Mouse (Mus musculus): ENCODE results near the gene Gm49373. TPM values are rescaled to one million over a fixed set of nuclear protein-coding genes. Genes with fewer than 3 reads are reported as not detected.

Gene Gm49373
- polyA plus RNA-seq, 1 experiment from 2014 or later = 0.84 TPM

- Histone ChIP-seq H3K9ac (replicated peaks; ENCODE audit: low read length) (peak overlapping the region; percentile 51), H3K27ac (ENCODE audit: low read length) (no peak overlapping the region), H3K4me2 (replicated peaks; ENCODE audit: low read depth, low read length) (peak overlapping the region; percentile 90), H3K27me3 (ENCODE audit: insufficient read depth, low read length) (peaks cover 47% of the 10 kb centered on the region), H3K36me3 (ENCODE audit: insufficient read depth, low read length) (no peaks in the 10 kb centered on the region), H3K4me1 (ENCODE audit: insufficient read depth, low read length) (peaks cover 51% of the 10 kb centered on the region), H3K9me3 (ENCODE audit: low read length) (no peaks in the 10 kb centered on the region), H3K4me3 (ENCODE audit: low read length) (peak overlapping the region; percentile 57)
- peak; percentile 39 for ATAC-seq (ENCODE audit: low FRiP score, low TSS enrichment)
- under 1% methylated on average over 36 of the region's 36 CpGs for WGBS
Observed at GRCm38 (mm10) chr9:21031251-21031895, 41.5 kb downstream of the Gm49373 start.

- WGBS = under 1% methylated on average over 13 of the region's 13 CpGs
- Histone ChIP-seq H3K4me3 (ENCODE audit: low read length) (peak overlapping the region; percentile 57), H3K27ac (ENCODE audit: low read length) (no peak overlapping the region), H3K9me3 (ENCODE audit: low read length) (no peaks in the 10 kb centered on the region), H3K4me2 (replicated peaks; ENCODE audit: low read depth, low read length) (peak overlapping the region; percentile 90), H3K9ac (replicated peaks; ENCODE audit: low read length) (peak overlapping the region; percentile 51; the same call in 1 of the 2 replicates), H3K4me1 (ENCODE audit: insufficient read depth, low read length) (peaks cover 47% of the 10 kb centered on the region), H3K36me3 (ENCODE audit: insufficient read depth, low read length) (no peaks in the 10 kb centered on the region), H3K27me3 (ENCODE audit: insufficient read depth, low read length) (peaks cover 41% of the 10 kb centered on the region)
- peak; percentile 63; the same call in 1 of the 2 replicates for ATAC-seq (ENCODE audit: low FRiP score, low TSS enrichment)
Observed at GRCm38 (mm10) chr9:21030781-21031250, 42.1 kb downstream of the Gm49373 start.

- peaks cover 34% of the 10 kb centered on the region for H3K27me3 ChIP-seq (ENCODE audit: insufficient read depth, low read length)
- peaks cover 44% of the 10 kb centered on the region for H3K4me1 ChIP-seq (ENCODE audit: insufficient read depth, low read length)
- WGBS = 27% methylated on average over 22 of the region's 22 CpGs
- H3K9me3 ChIP-seq (ENCODE audit: low read length) = no peaks in the 10 kb centered on the region
- H3K9ac ChIP-seq (replicated peaks; ENCODE audit: low read length) = no peak overlapping the region
- no peaks in the 10 kb centered on the region for H3K36me3 ChIP-seq (ENCODE audit: insufficient read depth, low read length)
- no peak for ATAC-seq (ENCODE audit: low FRiP score, low TSS enrichment)
- peak overlapping the region; percentile 90 for H3K4me2 ChIP-seq (replicated peaks; ENCODE audit: low read depth, low read length)
- no peak overlapping the region for H3K27ac ChIP-seq (ENCODE audit: low read length)
- peak overlapping the region; percentile 57 for H3K4me3 ChIP-seq (ENCODE audit: low read length)
Observed at GRCm38 (mm10) chr9:21030055-21030600, 42.8 kb downstream of the Gm49373 start.

DNA sequence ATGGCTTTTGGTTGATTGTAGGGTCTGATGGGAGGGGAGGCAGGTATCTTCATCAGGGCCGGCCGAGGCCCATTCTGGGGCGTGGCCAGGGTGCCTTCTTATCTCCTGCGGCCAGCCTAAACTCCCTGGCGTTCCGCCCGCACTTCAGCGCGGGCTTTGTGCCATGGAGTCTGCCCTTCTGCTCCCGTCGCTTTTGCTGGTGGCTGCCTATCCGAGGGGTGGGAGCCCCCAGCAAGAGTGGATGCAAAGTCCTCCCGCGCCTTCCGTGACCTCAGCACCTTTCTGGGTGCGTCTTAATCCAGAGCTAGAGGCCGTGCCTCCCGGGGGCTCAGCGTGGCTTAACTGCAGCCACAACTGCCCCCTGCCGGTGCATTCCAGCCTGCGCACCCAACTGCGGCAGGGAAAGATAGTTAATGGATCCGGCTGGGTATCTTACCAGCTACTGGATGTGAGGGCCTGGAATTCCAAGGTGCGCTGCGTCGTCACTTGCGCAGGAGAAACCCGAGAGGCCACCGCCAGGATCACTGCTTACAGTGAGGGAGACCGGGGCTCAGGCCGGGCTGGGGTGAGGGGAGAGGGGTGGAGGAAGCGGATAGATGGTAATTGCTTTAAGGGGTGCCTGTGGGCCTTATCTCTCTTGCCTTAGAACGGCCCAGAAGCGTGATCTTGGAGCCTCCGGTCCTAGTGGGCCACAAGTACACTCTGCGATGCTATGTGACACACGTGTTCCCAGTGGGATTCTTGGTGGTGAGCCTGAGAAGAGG, 43.4 kb downstream of the Gm49373 start, which contains the start of gene Icam4:
Gene Icam4 (plus strand): TSS at position 83 of the 764 bp plus-strand sequence.
- Histone ChIP-seq H3K4me1 (ENCODE audit: insufficient read depth, low read length) (peaks cover 38% of the 10 kb centered on the region), H3K9ac (replicated peaks; ENCODE audit: low read length) (peak within 1 kb of the TSS; percentile 39), H3K27ac (ENCODE audit: low read length) (no peak within 1 kb of the TSS), H3K27me3 (ENCODE audit: insufficient read depth, low read length) (peaks cover 28% of the 10 kb centered on the region), H3K9me3 (ENCODE audit: low read length) (no peaks in the 10 kb centered on the region), H3K4me2 (replicated peaks; ENCODE audit: low read depth, low read length) (peak within 1 kb of the TSS; percentile 90), H3K36me3 (ENCODE audit: insufficient read depth, low read length) (no peaks in the 10 kb centered on the region), H3K4me3 (ENCODE audit: low read length) (peak within 1 kb of the TSS; percentile 24)
- WGBS = 2% methylated on average over 37 of the region's 37 CpGs
- peak; percentile 9; the same call in 1 of the 2 replicates for ATAC-seq (ENCODE audit: low FRiP score, low TSS enrichment)

DNA sequence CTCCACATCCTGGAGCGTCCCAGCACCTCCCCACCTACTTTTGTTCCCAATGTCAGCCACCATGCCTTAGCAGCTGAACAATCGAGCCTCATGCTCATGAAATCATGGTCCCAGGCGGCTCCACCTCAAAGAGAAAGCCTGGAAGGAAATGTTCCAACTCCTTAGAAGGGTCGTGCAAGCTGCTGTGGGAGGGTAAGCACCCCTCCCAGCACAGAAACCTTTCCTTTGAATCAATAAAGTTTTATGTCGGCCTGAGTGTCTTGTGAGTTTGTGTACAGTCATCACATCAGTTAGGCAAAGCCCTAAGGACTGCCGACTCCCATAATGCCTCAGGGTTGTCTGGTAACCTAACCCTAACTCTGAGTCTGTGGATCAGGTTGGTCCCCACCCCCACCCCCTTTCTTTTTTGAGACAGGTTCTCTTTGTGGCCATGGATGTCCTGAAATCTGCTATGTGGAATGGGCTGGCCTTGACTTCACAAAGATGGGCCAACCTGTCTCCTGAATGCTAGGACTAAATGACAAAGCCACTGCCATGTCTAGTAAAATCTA, 44.3 kb downstream of the Gm49373 start:
- peaks cover 35% of the 10 kb centered on the region for H3K4me1 ChIP-seq (ENCODE audit: insufficient read depth, low read length)

GRCm38 (mm10) chr9:21027774-21028290, 45.1 kb downstream of the Gm49373 start:
- ATAC-seq (ENCODE audit: low FRiP score, low TSS enrichment) = no peak
- H3K4me1 ChIP-seq (ENCODE audit: insufficient read depth, low read length) = peaks cover 28% of the 10 kb centered on the region

More for the DNA sequence above, 44.3 kb downstream of the Gm49373 start:
- 63% methylated on average over 6 of the region's 6 CpGs for WGBS
- Histone ChIP-seq H3K4me3 (ENCODE audit: low read length) (no peak overlapping the region), H3K9ac (replicated peaks; ENCODE audit: low read length) (no peak overlapping the region), H3K27ac (ENCODE audit: low read length) (no peak overlapping the region), H3K36me3 (ENCODE audit: insufficient read depth, low read length) (no peaks in the 10 kb centered on the region), H3K27me3 (ENCODE audit: insufficient read depth, low read length) (peaks cover 22% of the 10 kb centered on the region), H3K9me3 (ENCODE audit: low read length) (no peaks in the 10 kb centered on the region), H3K4me2 (replicated peaks; ENCODE audit: low read depth, low read length) (no peak overlapping the region)
- ATAC-seq (ENCODE audit: low FRiP score, low TSS enrichment) = no peak

DNA sequence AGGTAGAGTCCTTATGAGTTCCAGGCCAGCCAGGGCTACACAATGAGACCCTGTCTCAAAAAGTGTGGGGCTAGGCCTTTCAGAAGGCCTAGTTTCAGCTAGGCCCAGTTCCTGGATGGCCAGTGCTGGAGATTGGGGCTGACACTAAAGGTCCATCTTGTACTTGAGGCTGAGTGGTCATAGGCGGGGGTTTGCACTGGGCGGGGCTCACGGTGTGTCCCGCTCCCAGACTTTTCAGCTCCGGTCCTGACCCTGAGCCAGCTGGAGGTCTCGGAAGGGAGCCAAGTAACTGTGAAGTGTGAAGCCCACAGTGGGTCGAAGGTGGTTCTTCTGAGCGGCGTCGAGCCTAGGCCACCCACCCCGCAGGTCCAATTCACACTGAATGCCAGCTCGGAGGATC, 46.0 kb downstream of the Gm49373 start:
- H3K4me1 ChIP-seq (ENCODE audit: insufficient read depth, low read length) = peaks cover 19% of the 10 kb centered on the region
- H3K4me3 ChIP-seq (ENCODE audit: low read length) = no peak overlapping the region
- H3K27me3 ChIP-seq (ENCODE audit: insufficient read depth, low read length) = peaks cover 6% of the 10 kb centered on the region
- H3K36me3 ChIP-seq (ENCODE audit: insufficient read depth, low read length) = no peaks in the 10 kb centered on the region
- peak overlapping the region; percentile 19; the same call in 1 of the 2 replicates for H3K9ac ChIP-seq (replicated peaks; ENCODE audit: low read length)
- no peak overlapping the region for H3K27ac ChIP-seq (ENCODE audit: low read length)
- WGBS = 75% methylated on average over 12 of the region's 12 CpGs
- ATAC-seq (ENCODE audit: low FRiP score, low TSS enrichment) = no peak
- H3K9me3 ChIP-seq (ENCODE audit: low read length) = no peaks in the 10 kb centered on the region
- no peak overlapping the region for H3K4me2 ChIP-seq (replicated peaks; ENCODE audit: low read depth, low read length)

More at GRCm38 (mm10) chr9:21027774-21028290, 45.1 kb downstream of the Gm49373 start:
- Histone ChIP-seq H3K9me3 (ENCODE audit: low read length) (no peaks in the 10 kb centered on the region), H3K9ac (replicated peaks; ENCODE audit: low read length) (no peak overlapping the region), H3K27ac (ENCODE audit: low read length) (no peak overlapping the region), H3K27me3 (ENCODE audit: insufficient read depth, low read length) (peaks cover 15% of the 10 kb centered on the region), H3K4me3 (ENCODE audit: low read length) (no peak overlapping the region), H3K4me2 (replicated peaks; ENCODE audit: low read depth, low read length) (no peak overlapping the region), H3K36me3 (ENCODE audit: insufficient read depth, low read length) (no peaks in the 10 kb centered on the region)
- 58% methylated on average over 8 of the region's 8 CpGs for WGBS

DNA sequence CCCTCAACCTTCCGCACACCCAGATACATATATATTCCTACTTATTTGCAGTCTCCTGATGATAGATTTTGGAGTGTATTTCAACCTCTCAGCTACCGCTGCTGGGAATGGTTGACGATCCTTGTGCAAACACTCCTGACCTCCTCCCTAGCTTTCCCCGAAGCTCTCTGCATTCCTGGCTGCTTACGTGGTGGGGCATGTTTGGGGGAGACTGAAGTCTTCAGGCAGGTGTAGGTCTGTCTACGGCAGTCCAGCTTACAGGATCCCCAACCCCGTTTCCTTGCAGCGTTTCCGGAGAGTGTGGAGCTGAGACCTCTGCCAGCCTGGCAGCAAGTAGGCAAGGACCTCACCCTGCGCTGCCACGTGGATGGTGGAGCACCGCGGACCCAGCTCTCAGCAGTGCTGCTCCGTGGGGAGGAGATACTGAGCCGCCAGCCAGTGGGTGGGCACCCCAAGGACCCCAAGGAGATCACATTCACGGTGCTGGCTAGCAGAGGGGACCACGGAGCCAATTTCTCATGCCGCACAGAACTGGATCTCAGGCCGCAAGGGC, 47.6 kb downstream of the Gm49373 start:
- ATAC-seq (ENCODE audit: low FRiP score, low TSS enrichment) = no peak
- Histone ChIP-seq H3K9ac (replicated peaks; ENCODE audit: low read length) (no peak overlapping the region), H3K27ac (ENCODE audit: low read length) (no peak overlapping the region), H3K9me3 (ENCODE audit: low read length) (no peaks in the 10 kb centered on the region), H3K4me3 (ENCODE audit: low read length) (no peak overlapping the region), H3K4me1 (ENCODE audit: insufficient read depth, low read length) (peaks cover 9% of the 10 kb centered on the region), H3K27me3 (ENCODE audit: insufficient read depth, low read length) (0 out of 2 replicates have a peak, but pooled peaks cover 4% of the 10 kb centered on the region), H3K4me2 (replicated peaks; ENCODE audit: low read depth, low read length) (no peak overlapping the region), H3K36me3 (ENCODE audit: insufficient read depth, low read length) (no peaks in the 10 kb centered on the region)
- 67% methylated on average over 19 of the region's 19 CpGs for WGBS

DNA sequence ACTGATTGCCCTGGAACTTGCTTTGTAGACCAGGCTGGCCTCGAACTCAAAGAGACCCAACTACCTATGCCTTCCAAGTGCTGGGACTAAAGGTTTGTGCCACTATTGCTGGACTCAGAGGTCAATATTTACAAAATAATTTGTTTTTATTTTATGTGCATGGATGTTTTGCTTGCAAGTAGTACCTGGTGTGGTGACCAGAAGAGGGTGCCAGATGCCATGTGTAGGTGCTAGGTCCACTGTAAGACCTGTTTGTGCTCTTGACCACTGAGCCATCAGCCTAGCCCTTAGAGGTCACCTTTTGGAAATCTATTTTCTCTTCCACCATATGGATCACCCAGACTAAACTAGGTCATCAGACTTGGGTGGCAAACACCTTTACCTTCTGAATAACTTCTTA, 50.2 kb downstream of the Gm49373 start:
- H3K4me2 ChIP-seq (replicated peaks; ENCODE audit: low read depth, low read length) = no peak overlapping the region
- WGBS = 94% methylated on average over 1 of the region's 1 CpGs

More for the DNA sequence above, 50.2 kb downstream of the Gm49373 start:
- H3K4me3 ChIP-seq (ENCODE audit: low read length) = no peak overlapping the region
- no peaks in the 10 kb centered on the region for H3K4me1 ChIP-seq (ENCODE audit: insufficient read depth, low read length)
- no peak overlapping the region for H3K9ac ChIP-seq (replicated peaks; ENCODE audit: low read length)
- H3K27ac ChIP-seq (ENCODE audit: low read length) = no peak overlapping the region
- peaks cover 4% of the 10 kb centered on the region for H3K27me3 ChIP-seq (ENCODE audit: insufficient read depth, low read length)
- no peaks in the 10 kb centered on the region for H3K36me3 ChIP-seq (ENCODE audit: insufficient read depth, low read length)
- H3K9me3 ChIP-seq (ENCODE audit: low read length) = no peaks in the 10 kb centered on the region
- ATAC-seq (ENCODE audit: low FRiP score, low TSS enrichment) = no peak
